9 mouse cellular contexts compared by ENCODE assay signal in the genomic region with DNA sequence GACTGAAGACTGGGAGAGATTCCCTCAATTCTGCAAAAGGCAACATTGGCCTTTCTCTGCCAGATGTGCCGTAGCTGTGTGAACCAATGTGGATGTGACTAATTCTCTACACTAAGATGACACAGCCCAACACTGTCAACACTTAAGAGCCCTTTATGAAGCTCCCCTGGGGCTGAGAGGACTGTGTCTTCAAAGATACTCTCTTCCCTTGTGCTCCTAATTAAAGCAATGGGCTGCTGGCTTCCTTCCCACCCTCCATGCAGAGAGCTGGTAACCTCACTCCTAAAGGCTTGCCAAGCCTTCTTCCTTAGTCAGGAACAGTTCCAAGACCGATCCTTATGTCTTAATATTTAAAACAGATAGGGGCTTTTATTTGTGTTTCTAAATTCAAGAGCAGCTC.
DNase-seq lines count a peak whose midpoint lies in the region; ATAC-seq and TF ChIP-seq lines count a peak whose summit lies in the region.
"Had no signal": no experiment of that assay in that cellular context is flagged by ENCODE, and none has a peak within 500 bp of the region (broad histone marks: within the 10 kb centered on the region; RNA-seq: fewer than 3 reads in every experiment).

No protein-coding gene starts in this region.

- peak; percentile 27 for DNase-seq in adrenal gland, postnatal 10 days
- DNase-seq in adrenal gland, adult 8-10 months: no peak
- DNase-seq in left cerebral cortex, postnatal 10 days (ENCODE audit: extremely low spot score in 1 of 2, low spot score in 2 of 2): peak; percentile 59
- DNase-seq in left cerebral cortex, adult 11 months (ENCODE audit: low spot score): no peak
- peak; percentile 77 for DNase-seq in gastrocnemius, adult 2 months
- DNase-seq in midbrain, postnatal 0 days (ENCODE audit: low spot score): peak; percentile 76
- no peak for DNase-seq in adrenal gland, adult 18-20 months (ENCODE audit: low spot score in 2 of 2)

- no peak overlapping the region for H3K4me2 ChIP-seq in midbrain, postnatal 0 days (ENCODE audit: low read depth, low read length, poor library complexity, severe bottlenecking)

- no peaks in the 10 kb centered on the region for H3K9me3 ChIP-seq in midbrain, postnatal 0 days (ENCODE audit: low read length)

- ATAC-seq in midbrain, postnatal 0 days (ENCODE audit: low FRiP score): peak; percentile 63; the same call in 1 of the 2 replicates
- ATAC-seq in inflammation-experienced regulatory T-cells, adult 6 months: no peak

- H3K4me1 ChIP-seq in midbrain, postnatal 0 days (ENCODE audit: insufficient read depth, low read length): no peaks in the 10 kb centered on the region

- no peak overlapping the region for H3K4me3 ChIP-seq in gastrocnemius, adult 2 months
- no peak overlapping the region for H3K4me3 ChIP-seq in midbrain, postnatal 0 days (ENCODE audit: low read depth, low read length)

- H3K9ac ChIP-seq in midbrain, postnatal 0 days (replicated peaks; ENCODE audit: low read length, poor library complexity, severe bottlenecking): no peak overlapping the region
- H3K9ac ChIP-seq: liver, embryonic 14.5 days had no signal

- intact Hi-C loops in left cerebral cortex, postnatal 10 days (cut with DNase I): no loop called here
- intact Hi-C loops in gastrocnemius, adult 2 months (cut with DNase I): no loop called here

- H3K27ac ChIP-seq in gastrocnemius, adult 2 months: peak overlapping the region; percentile 49; the same call in 1 of the 2 replicates
- H3K27ac ChIP-seq in midbrain, postnatal 0 days (ENCODE audit: low read depth, low read length): no peak overlapping the region
- H3K27ac ChIP-seq: liver, embryonic 14.5 days had no signal

- 0 out of 2 replicates have a peak, but pooled peaks cover 5% of the 10 kb centered on the region for H3K36me3 ChIP-seq in midbrain, postnatal 0 days (ENCODE audit: insufficient read depth, low read length)

- TF ChIP-seq CTCF in gastrocnemius, adult 2 months (IDR thresholded peaks at IDR 0.05): no peak
- no peak for TF ChIP-seq CTCF in midbrain, postnatal 0 days (IDR thresholded peaks at IDR 0.05)

- H3K27me3 ChIP-seq in midbrain, postnatal 0 days (ENCODE audit: insufficient read depth, low read length): no peaks in the 10 kb centered on the region

- 53% methylated on average over 2 of the region's 2 CpGs for WGBS in midbrain, postnatal 0 days

Comparison
In these comparisons a context has a peak if more than half of its experiments do, and no peak if none do; other contexts are left out.
1. DNase-seq: peak in adrenal gland, postnatal 10 days (single experiment), left cerebral cortex, postnatal 10 days (2 of 2), gastrocnemius, adult 2 months (single experiment) and midbrain, postnatal 0 days (single experiment); none in adrenal gland, adult 8-10 months (single experiment), left cerebral cortex, adult 11 months (single experiment) and adrenal gland, adult 18-20 months (0 of 2).